Mouse (Mus musculus): ENCODE measurements around the gene Pde8a. TPM values are rescaled to one million over a fixed set of nuclear protein-coding genes. Genes with fewer than 3 reads are reported as not detected.

Gene Pde8a
- polyA plus RNA-seq, 1 experiment, result 18.0 TPM

DNA sequence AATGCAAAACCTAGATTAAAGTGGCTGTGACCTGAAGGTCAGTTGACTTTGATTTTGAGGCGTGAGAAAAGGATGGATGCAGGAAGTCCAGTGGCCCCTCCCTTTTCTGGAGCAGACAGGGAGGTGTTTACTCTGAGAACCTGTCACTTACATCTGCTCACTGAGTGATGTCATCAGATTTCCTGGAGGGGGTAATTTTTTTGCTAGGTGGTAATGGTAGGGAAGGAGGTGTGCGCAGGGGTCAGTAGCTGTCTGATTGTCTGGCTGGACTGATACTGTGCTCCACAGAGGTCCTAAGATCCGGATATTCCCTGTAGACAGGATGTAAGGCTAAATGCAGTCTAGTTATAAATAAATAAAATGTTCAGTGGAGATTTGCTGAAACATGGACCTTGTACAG is 59.5 kb downstream of the Pde8a start:
- DNase-seq (ENCODE audit: low read depth), result no peak

DNA sequence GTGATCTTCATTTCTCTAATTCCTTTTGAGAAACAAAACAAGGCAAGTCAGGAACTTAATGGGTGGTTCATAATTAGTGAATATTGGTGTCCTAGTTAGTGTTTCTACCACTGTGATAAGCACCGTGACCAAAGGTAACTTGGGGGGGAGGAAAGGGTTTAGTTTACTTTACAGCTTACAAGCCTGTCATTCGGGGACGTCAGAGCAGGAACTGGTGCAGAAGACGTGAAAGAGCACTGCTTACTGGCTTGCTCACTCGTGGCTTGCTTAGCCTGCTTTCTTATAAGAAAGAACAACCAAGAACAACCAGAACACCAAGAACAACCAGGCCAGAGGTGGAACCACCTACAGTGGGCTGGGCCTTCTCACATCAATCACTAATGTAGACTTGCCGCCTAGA is 65.6 kb downstream of the Pde8a start:
- DNase-seq (ENCODE audit: low read depth), result no peak

GRCm38 (mm10) chr7:81281240-81281639 is 67.8 kb downstream of the Pde8a start:
- no peak for DNase-seq (ENCODE audit: low read depth)

GRCm38 (mm10) chr7:81286456-81286855 is 73.1 kb downstream of the Pde8a start:
- DNase-seq (ENCODE audit: low read depth), result no peak

GRCm38 (mm10) chr7:81286946-81287345 is 73.5 kb downstream of the Pde8a start:
- no peak for DNase-seq (ENCODE audit: low read depth)

- no peak for DNase-seq (ENCODE audit: low read depth)
Measured at GRCm38 (mm10) chr7:81295169-81295568, 81.8 kb downstream of the Pde8a start.

DNA sequence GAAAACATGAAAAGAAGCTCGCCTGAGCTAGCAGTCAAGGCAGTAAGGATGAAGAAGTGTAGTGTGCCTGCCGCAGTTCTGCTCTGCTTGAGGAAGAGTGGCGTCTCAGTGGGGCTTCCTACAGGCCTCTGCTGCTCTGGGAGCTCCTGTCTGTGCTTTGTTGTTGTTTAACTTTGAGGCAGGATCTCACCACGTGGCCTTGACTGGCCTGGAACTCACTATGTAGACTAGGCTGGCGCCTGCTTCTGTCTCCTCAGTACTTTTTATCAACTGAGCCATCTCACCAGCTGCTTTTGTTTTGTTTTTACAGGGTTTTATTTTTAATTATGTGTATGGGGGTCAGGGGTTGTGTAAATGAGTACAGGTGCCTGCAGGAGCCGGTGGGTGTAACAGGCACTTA is 84.8 kb downstream of the Pde8a start:
- DNase-seq (ENCODE audit: low read depth), result no peak

GRCm38 (mm10) chr7:81301323-81301722 is 87.9 kb downstream of the Pde8a start:
- DNase-seq (ENCODE audit: low read depth), result no peak

GRCm38 (mm10) chr7:81303682-81304081 is 90.3 kb downstream of the Pde8a start:
- DNase-seq (ENCODE audit: low read depth), result no peak

DNA sequence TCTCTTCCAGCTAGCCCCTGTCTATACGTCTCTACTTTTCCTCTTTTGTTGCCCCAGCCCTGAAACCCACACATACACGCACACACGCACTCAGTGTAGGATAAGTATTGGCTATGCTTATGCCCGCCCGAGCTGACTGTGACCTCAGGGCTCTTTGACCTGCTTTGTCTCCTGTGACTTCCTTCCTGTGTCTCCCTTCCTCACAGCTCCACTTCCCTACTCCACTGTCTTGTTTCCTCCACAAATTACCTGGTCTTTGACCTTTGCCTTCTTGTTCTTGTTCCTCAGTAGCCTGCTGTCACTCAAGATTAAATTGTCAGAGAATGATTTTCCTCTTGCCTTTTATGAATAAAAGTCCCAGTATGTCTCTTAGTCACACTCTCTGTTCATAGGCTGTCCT is 90.7 kb downstream of the Pde8a start:
- no peak for DNase-seq (ENCODE audit: low read depth)

DNA sequence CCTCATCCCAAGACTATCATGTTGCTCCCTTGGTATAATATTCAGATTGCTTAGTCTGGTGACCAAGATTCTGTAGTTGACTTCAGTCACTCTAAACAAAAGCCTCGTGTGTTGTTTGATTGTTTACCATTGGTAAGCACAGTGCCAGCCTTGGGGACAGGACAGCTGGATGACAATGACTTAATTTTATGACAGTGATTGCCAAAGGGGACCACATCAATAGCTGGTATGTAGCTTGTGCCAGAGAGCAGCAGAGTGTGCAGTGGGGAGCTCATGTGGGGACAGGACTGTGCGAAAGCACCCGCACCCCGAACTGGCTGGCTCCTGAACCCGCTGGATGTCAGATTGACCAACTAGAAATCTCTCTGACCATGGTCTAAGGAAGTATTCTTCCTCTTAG is 91.3 kb downstream of the Pde8a start:
- DNase-seq (ENCODE audit: low read depth), result no peak

DNA sequence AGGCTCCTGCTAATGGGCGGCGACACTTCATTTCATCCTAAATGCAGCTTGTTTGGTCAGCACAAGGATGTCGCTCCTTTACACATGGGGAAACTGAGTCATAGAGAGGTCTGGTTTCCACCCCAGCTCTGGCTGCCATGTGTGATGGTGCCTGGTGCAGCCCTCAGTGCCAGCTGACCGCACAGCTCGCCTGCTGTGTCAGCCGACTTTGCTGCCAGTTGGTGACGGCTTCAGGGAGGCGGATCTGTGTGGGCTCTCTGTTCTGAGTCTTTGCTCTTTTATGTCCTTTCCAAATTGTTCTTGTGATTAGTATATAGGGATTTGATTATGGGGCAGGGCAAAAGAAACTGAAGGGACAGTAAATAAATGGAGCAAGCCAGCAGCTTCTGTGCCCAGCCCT is 94.3 kb downstream of the Pde8a start:
- no peak for DNase-seq (ENCODE audit: low read depth)

- DNase-seq (ENCODE audit: low read depth), result no peak
Measured at GRCm38 (mm10) chr7:81309247-81309646, 95.9 kb downstream of the Pde8a start.

DNA sequence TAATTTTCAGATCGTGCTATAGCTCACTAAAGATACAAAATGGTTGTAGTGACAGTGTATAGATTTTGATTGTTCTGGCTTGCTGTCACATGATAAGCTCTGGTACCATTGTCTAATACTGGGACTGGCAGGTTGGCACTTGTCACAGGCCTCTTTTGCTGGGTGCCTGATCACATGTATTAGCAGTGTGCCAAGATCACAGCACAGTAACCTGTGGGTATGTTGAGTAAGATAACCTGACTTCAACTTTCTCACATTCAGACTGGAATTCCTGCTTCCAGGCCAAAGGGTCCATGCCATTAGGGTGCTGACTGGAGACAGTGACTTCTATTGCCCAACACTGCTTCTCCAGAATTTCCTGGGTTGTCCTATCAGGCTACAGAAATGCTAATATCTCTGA is 97.7 kb downstream of the Pde8a start:
- peak; percentile 81 for DNase-seq (ENCODE audit: low read depth)

- no peak for DNase-seq (ENCODE audit: low read depth)
Measured at GRCm38 (mm10) chr7:81311581-81311980, 98.2 kb downstream of the Pde8a start.

DNA sequence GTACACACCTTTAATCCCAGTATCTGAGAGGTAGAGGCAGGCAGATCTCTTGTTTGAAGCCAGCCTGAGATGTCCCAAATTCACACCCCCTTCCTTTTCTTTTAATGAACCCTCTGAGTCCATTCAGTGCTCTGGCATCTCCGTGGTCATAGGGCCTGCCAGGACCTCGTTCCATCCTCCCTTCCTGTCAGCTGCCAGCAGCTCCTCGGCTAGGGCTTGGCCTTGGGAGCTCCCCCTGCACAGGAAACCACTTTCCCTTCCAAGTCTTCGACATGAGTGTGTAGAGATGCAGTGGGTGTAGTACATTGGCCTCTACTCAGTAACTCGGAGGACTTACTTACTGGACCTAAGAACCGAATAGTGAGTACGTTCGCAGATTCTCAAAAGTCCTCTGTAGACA is 102.2 kb downstream of the Pde8a start:
- DNase-seq (ENCODE audit: low read depth), result no peak

DNA sequence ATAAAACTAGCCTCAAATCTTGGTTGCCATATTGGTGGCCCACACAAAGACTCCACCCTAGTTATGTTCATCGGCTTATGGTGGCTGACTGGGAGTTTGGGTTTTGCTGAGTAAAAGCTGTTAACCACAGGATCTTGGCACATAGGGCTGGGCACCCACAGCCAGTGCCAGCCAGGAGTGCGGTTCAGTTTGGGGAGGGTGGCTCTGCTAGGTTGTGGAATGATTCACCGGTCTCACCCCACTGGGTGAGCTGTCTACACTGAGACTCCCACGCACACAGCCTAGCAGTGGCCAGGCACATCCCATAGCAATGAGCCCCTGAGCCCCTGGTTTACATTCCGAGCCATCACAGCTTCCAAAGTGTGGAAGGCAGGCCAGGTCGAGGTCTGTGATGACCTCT is 106.4 kb downstream of the Pde8a start:
- no peak for DNase-seq (ENCODE audit: low read depth)

DNA sequence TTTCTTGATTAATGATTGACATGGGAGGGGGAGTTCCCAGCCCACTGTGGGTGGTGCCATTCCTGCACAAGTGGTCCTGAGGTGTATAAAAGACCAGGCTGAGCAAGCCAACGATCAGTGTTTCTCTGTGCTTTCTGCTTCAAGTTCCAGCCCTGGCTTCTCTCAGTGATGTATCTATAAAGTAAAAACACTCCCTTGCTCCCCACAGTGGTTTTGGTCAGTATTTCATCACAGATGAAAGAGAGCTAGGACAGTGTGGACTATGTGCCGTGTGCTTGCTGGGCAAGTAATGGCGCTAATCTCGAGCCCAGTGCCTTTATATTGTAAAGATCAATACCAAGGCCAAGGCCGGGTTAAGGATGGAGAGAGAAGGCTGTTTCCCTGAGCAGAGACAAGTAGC is 108.4 kb downstream of the Pde8a start:
- DNase-seq (ENCODE audit: low read depth), result no peak

GRCm38 (mm10) chr7:81326043-81326442 is 112.6 kb downstream of the Pde8a start:
- DNase-seq (ENCODE audit: low read depth), result no peak

DNA sequence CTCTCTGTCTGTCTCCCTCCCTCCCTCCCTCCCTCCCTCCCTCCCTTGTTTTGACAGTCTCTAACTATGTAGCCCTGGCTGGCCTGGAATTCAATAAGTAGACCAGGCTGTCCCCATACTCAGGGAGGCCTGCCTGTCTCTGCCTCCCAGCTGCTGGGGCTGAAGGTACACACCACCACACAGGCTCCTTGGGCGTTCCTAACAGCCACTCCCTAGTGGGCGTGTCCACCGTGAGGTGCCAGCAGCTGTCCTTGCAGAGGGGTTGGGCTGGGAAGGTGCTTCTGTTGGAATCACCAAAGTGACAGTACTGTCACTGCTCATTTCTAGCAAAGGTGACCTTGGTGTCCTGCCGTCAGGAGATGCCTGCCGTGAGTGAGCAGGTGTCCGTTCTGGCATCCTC is 113.5 kb downstream of the Pde8a start:
- no peak for DNase-seq (ENCODE audit: low read depth)

DNA sequence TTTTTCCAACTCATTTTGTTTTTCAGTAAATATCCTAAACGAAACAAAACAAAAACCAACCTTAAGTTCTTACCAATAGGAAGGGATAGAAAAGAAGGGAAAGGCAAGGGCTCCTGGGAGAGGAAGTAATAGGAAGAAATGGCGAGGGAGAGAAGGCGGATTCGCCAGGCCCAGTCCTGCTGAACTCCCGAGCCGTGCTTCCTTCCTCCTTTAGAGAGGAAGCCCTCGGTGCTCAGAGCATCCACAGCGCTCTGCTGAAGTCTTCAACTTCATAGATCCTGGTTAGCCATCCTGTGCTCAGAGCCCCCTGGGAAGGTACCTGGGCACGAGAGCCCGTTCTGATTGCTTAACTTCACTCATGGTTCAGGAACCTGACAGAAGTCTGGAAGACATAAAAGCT is 114.3 kb downstream of the Pde8a start:
- no peak for DNase-seq (ENCODE audit: low read depth)

- DNase-seq (ENCODE audit: low read depth), result no peak
Measured at GRCm38 (mm10) chr7:81330767-81331166, 117.4 kb downstream of the Pde8a start.

- DNase-seq (ENCODE audit: low read depth), result no peak
Measured at GRCm38 (mm10) chr7:81331851-81332250, 118.5 kb downstream of the Pde8a start.

DNA sequence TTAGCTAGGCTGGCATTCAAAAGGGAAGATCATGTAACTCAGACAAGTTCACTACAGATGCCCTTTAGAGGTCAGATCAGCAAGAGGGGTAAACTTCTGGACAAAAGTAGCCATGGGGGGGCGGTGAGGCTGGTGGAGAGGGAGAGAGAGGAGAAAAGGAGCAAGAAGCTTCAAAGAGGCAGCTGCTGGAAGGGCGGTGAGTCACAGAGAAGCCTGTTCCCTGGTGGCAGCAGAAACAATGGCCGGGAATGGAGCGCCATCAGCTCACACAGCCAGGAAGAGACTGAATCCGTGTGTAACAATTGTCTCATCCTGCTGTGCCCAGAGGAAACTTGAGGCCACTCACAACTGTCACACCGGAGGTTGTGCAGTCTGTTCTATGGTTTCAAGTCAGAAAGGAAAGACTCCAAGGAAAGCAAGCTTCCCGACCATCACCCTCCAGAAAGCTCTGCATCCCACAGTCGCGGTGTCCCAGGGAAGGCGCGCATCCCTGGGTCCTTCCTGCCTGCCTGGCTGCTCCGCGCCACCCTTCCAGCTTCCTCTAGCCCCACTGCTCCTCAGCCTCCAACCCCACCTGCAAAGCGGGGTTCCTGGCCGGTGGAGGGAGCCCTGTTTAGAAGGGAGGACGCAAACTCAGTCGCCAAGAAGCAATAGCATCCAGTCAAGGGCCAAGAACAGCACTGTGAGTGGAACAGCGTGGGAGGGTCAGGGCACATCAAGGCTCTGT is 122.5 kb downstream of the Pde8a start:
- no peak for DNase-seq (ENCODE audit: low read depth)

Data from gonadal fat pad, adult 2 months (tissue).